Mouse (Mus musculus) kidney, postnatal 0 days (tissue): Measurements from ENCODE around the gene Elp1. TPM values are rescaled to one million over a fixed set of nuclear protein-coding genes. Genes with fewer than 3 reads are reported as not detected.
A peak's percentile ranks its signal among the peaks of the same experiment; 100 is the strongest.

Source experiments
- ATAC-seq: fragments of 200-750 bp; cut with Nextera tagmentation; replicated peaks from 2 replicates; pipeline ENCODE4 v1.8.0; 2017; ENCODE audit warnings: low read depth, moderate number of reproducible peaks, moderate TSS enrichment, moderate library complexity; ENCODE audit not compliant: low FRiP score
- DNase-seq: peaks from one replicate; pipeline ENCODE4 v3.0.0-alpha.2; 2016; ENCODE audit warnings: low spot score
- H3K27ac ChIP-seq: fragments of 300-500 bp; sonication (generic); 2 replicates; pipeline ENCODE4 v1.5.1; 2014; ENCODE audit warnings: mild to moderate bottlenecking
- H3K27me3 ChIP-seq: fragments of 300-500 bp; sonication (generic); 2 replicates; pipeline ENCODE4 v1.6.1; 2014; ENCODE audit warnings: low read length, mixed read lengths; ENCODE audit not compliant: insufficient read depth
- H3K36me3 ChIP-seq: fragments of 300-500 bp; sonication (generic); 2 replicates; pipeline ENCODE4 v1.6.1; 2014; ENCODE audit warnings: low read length, mixed read lengths; ENCODE audit not compliant: insufficient read depth
- H3K4me1 ChIP-seq: fragments of 300-500 bp; sonication (generic); replicated peaks from 2 replicates; pipeline ENCODE4 v1.6.1; 2014; ENCODE audit warnings: antibody characterized with exemption, low read length, mixed read lengths; ENCODE audit not compliant: insufficient read depth
- H3K4me2 ChIP-seq: fragments of 300-500 bp; sonication (generic); 2 replicates; pipeline ENCODE4 v1.6.1; 2014; ENCODE audit warnings: mild to moderate bottlenecking, low read length, moderate library complexity, mixed read lengths
- H3K4me3 ChIP-seq: fragments of 300-500 bp; sonication (generic); replicated peaks from 2 replicates; pipeline ENCODE4 v1.5.1; 2014; ENCODE audit warnings: low read depth, low read length
- H3K9ac ChIP-seq: fragments of 300-500 bp; sonication (generic); 2 replicates; pipeline ENCODE4 v1.6.1; 2014; ENCODE audit warnings: low read depth, low read length
- H3K9me3 ChIP-seq: fragments of 300-500 bp; sonication (generic); replicated peaks from 2 replicates; pipeline ENCODE4 v1.6.1; 2016; ENCODE audit warnings: low read length, inconsistent platforms, mixed read lengths
- CTCF ChIP-seq: IDR thresholded peaks from 2 replicates; pipeline ENCODE4 v1.5.1; 2016; ENCODE audit warnings: antibody characterized with exemption, low read depth, mild to moderate bottlenecking, moderate library complexity
- WGBS: fragments of 180-500 bp; shearing (Covaris S2); extraction: QIAGEN DNeasy Blood & Tissue Kit; methylation state at CpG from one replicate; pipeline ENCODE4 v1.1.7; 2014; 5-methylcytosine and 5-hydroxymethylcytosine counted together
- polyA plus RNA-seq: library from polyadenylated mRNA; unstranded; fragments of >200 nt; fragmentation: Nextera tagmentation; extraction: Ambion mirVana; gene quantifications from 2 replicates; pipeline ENCODE4 v1.2.1, GENCODE M21; 2015

The Elp1 gene
- polyA plus RNA-seq, 1 experiment from 2014 or later = 24.9 TPM

DNA sequence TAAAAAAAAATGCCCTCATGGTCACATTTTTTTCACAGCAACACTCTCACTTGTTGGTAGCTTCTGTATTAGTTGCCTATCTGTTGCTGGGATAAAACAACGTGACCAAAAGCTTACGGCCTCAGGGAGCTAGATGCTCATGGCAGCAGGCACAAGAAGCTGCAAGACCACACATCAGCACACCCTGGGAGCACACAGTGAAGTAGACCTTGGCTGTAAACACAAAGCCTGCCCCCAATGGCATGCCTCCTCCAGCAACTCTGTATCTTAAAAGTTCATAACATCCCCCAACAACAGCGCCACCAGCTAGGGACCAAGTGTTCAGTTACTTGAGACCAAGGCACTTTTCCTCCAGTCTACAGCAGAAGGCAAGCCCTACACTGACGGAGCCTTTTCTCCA is 6.9 kb upstream of the Elp1 start:
- H3K27me3 ChIP-seq = no peaks in the 10 kb centered on the region
- DNase-seq (no peak), ATAC-seq (no peak)
- no peaks in the 10 kb centered on the region for H3K4me1 ChIP-seq
- H3K9ac ChIP-seq = no peak overlapping the region
- no peaks in the 10 kb centered on the region for H3K9me3 ChIP-seq
- peaks cover 34% of the 10 kb centered on the region; the same call in 1 of the 2 replicates for H3K36me3 ChIP-seq
- no peak overlapping the region for H3K4me2 ChIP-seq
- H3K27ac ChIP-seq = no peak overlapping the region
- TF ChIP-seq CTCF = no peak
- 73% methylated on average over 4 of the region's 4 CpGs for WGBS
- H3K4me3 ChIP-seq = no peak overlapping the region

DNA sequence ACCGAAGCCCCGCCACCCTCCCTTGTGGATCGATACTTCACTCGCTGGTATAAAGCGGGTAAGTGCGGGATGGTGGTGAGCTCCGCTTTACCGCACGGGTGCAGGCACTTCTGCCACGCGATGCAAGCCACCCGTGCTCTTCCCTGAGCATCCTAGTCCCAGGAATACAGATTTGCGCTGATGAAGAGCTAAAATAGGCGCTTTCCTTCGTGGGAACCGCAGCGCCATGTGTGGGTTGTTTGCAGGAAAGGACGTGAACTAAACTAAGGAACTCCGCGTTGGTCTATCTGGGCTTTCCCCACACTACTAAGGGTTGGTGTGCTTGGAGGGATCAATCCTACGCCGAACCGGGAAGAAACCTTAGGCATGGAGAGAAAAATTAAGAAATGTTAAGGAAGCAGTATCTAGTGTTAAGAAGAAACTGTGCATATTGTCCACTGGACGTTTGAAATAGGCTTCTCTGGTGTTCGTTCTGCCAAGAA is 579 bp upstream of the Elp1 start:
- Histone ChIP-seq H3K4me3 (peak overlapping the region; percentile 75), H3K4me1 (peaks cover 16% of the 10 kb centered on the region), H3K4me2 (peak overlapping the region; percentile 80), H3K27me3 (no peaks in the 10 kb centered on the region), H3K9ac (peak overlapping the region; percentile 73), H3K27ac (0 out of 2 replicates have a peak overlapping the region, but pooled peaks have one; percentile 42), H3K9me3 (no peaks in the 10 kb centered on the region), H3K36me3 (peaks cover 21% of the 10 kb centered on the region)
- peak; percentile 15; the same call in 1 of the 2 replicates for ATAC-seq
- 2% methylated on average over 25 of the region's 25 CpGs for WGBS
- peak; percentile 29 for DNase-seq
- no peak for TF ChIP-seq CTCF

DNA sequence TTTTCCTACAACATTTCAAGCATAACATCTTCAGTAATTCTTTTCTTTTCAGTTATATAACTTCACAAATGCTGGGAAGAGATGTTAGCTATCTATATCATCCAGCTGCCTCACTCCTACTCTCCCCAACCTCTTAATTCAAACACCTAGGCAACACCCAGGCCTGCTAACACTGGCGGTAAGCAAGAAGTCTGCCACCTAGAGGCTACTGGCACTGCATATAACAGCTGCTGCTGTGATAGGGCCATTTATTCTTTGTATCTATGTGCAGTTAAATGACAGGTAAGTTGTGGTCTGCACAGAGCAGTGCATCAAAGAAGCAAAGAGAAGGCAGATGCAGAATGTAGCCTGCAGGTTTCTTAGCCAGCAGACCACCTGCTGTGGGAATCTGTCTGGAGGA is 10.8 kb downstream of the Elp1 start:
- H3K27ac ChIP-seq = no peak overlapping the region
- no peaks in the 10 kb centered on the region for H3K4me1 ChIP-seq
- peaks cover 82% of the 10 kb centered on the region for H3K36me3 ChIP-seq
- H3K4me2 ChIP-seq = no peak overlapping the region
- H3K9me3 ChIP-seq = no peaks in the 10 kb centered on the region
- no peak overlapping the region for H3K9ac ChIP-seq
- DNase-seq (peak; percentile 12), ATAC-seq (no peak)
- H3K4me3 ChIP-seq = no peak overlapping the region
- WGBS = 33% methylated on average over 1 of the region's 1 CpGs
- no peaks in the 10 kb centered on the region for H3K27me3 ChIP-seq
- peak; percentile 59 for TF ChIP-seq CTCF

DNA sequence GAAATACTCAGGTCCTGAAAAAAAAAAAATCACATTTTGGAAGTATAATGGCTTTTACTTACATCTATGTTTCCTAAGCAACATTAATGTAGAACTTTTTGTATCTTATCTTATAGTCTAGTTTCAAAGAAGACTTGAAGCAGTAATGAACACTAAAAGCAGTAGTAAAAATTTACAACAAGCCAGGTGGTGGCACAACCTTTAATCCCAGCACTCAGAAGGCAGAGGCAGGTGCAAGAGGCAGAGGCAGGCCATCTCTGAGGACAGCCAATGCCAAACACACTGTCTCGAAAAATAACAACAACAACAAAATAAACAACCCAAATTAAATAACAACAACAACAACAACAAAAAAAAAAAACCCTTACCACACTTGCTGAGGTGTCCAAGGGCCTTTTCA is 31.1 kb downstream of the Elp1 start:
- no peak overlapping the region for H3K9ac ChIP-seq
- ATAC-seq = no peak
- TF ChIP-seq CTCF = no peak
- H3K9me3 ChIP-seq = no peaks in the 10 kb centered on the region
- H3K4me2 ChIP-seq = no peak overlapping the region
- no peak overlapping the region for H3K4me3 ChIP-seq
- WGBS = 81% methylated on average over 1 of the region's 1 CpGs
- H3K27me3 ChIP-seq = no peaks in the 10 kb centered on the region
- no peaks in the 10 kb centered on the region for H3K4me1 ChIP-seq
- DNase-seq = no peak
- no peak overlapping the region for H3K27ac ChIP-seq
- H3K36me3 ChIP-seq = peaks cover 75% of the 10 kb centered on the region

DNA sequence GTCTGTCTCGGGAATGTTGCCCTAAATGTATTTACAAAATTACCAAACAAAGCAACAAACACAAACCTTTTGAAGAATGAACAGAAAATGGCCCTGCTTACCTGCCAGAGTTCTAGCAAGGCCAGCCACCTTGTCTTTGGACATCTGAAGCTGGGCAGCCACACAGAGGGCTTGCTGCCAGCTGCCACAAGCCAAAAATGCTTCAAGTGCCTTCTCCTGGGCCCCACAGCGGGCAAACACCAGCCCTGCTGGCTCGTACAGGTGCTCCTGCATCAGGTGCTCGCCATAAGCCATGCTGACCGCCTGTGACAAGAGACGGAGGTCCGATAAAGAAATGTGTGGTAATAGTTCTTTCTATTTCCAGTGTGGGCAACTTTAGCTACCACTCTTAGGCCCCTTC is 33.2 kb downstream of the Elp1 start:
- 93% methylated on average over 7 of the region's 7 CpGs for WGBS
- Histone ChIP-seq H3K9me3 (no peaks in the 10 kb centered on the region), H3K4me3 (no peak overlapping the region), H3K36me3 (peaks cover 73% of the 10 kb centered on the region), H3K27me3 (no peaks in the 10 kb centered on the region), H3K9ac (no peak overlapping the region), H3K27ac (no peak overlapping the region), H3K4me1 (no peaks in the 10 kb centered on the region), H3K4me2 (no peak overlapping the region)
- ATAC-seq = no peak
- no peak for DNase-seq
- no peak for TF ChIP-seq CTCF

DNA sequence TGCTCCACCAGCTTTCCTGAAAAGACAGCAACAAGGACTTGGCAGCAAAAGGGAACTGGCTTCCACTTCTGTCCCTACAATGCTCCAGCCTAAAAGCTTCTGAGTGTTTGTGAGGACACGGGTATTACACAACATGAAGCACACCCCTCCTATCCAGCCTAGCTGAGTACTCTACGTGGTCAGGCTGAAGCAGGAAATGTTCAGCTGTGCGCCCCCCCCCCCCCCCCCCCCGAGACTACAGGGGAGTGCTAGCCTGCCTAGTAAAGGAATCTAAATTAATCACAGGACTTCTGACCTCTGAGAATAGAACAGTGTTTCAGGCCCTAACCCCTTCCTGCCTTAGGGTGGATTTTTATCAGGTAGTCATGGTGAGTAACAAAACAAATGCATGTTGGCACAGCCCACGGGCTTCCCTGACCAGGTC is 34.3 kb downstream of the Elp1 start:
- Histone ChIP-seq H3K9me3 (no peaks in the 10 kb centered on the region), H3K27ac (no peak overlapping the region), H3K4me1 (no peaks in the 10 kb centered on the region), H3K4me2 (no peak overlapping the region), H3K27me3 (no peaks in the 10 kb centered on the region), H3K9ac (no peak overlapping the region), H3K4me3 (no peak overlapping the region), H3K36me3 (peaks cover 67% of the 10 kb centered on the region)
- ATAC-seq = no peak
- TF ChIP-seq CTCF = no peak
- DNase-seq = no peak
- WGBS = 79% methylated on average over 5 of the region's 5 CpGs

DNA sequence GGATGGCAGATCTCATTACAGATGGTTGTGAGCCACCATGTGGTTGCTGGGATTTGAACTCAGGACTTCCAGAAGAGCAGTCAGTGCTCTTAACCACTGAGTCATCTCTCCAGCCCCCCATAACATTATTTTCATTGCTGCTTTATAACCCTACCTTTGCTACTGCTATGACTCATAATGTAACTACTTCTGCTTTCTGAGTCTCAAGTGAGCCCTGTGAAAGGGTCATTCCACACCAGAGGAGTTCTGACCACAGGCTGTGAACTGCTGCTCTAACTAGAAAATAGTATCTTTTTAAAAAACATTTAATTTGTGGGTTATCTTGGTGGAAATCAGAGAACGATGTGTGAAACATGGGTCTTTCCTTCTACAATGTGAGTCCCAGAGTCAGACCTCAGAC is 44.4 kb downstream of the Elp1 start:
- no peak overlapping the region for H3K4me3 ChIP-seq
- DNase-seq (no peak), ATAC-seq (no peak)
- no peak overlapping the region for H3K9ac ChIP-seq
- TF ChIP-seq CTCF = no peak
- no peaks in the 10 kb centered on the region for H3K4me1 ChIP-seq
- no peaks in the 10 kb centered on the region for H3K27me3 ChIP-seq
- no peak overlapping the region for H3K4me2 ChIP-seq
- WGBS = 97% methylated on average over 1 of the region's 1 CpGs
- H3K9me3 ChIP-seq = no peaks in the 10 kb centered on the region
- no peak overlapping the region for H3K27ac ChIP-seq
- peaks cover 78% of the 10 kb centered on the region for H3K36me3 ChIP-seq
